Mouse (Mus musculus) MEL (cell line): ENCODE measurements around the gene Zbtb38. TPM values are rescaled to one million over a fixed set of nuclear protein-coding genes. Genes with fewer than 3 reads are reported as not detected.
A peak's percentile ranks its signal among the peaks of the same experiment; 100 is the strongest.

Experiments used
- DNase-seq: peaks from one replicate; pipeline ENCODE4 v3.0.0; 2011; ENCODE audit warnings: low read depth, low spot score
- H3K27ac ChIP-seq: 2 replicates; pipeline ENCODE4 v1.5.1; 2012; ENCODE audit warnings: low read depth, mild to moderate bottlenecking, control low read depth, low read length, moderate library complexity; ENCODE audit not compliant: control insufficient read depth
- H3K27me3 ChIP-seq, 2 experiments: fragments of 150-350 bp in 1 of 2; sonication (generic) in 1 of 2; 2 replicates each; pipeline ENCODE4 v1.6.1; 2012; ENCODE audit warnings: low read length in 2 of 2, mild to moderate bottlenecking in 2 of 2, improper control_type of control experiment in 1 of 2, moderate library complexity in 1 of 2; ENCODE audit not compliant: insufficient read depth in 2 of 2, control insufficient read depth in 1 of 2
- H3K36me3 ChIP-seq, 2 experiments: 2 replicates each; pipeline ENCODE4 v1.6.1; 2012 to 2014; ENCODE audit warnings: low read length in 2 of 2, improper control_type of control experiment in 1 of 2, inconsistent platforms in 1 of 2, mild to moderate bottlenecking in 1 of 2; ENCODE audit not compliant: insufficient read depth in 2 of 2, control insufficient read depth in 1 of 2
- H3K4me1 ChIP-seq, 2 experiments: fragments of 150-350 bp in 1 of 2; sonication (generic) in 1 of 2; 2 replicates each; pipeline ENCODE4 v1.6.1; 2012; ENCODE audit warnings: low read length in 2 of 2, improper control_type of control experiment in 1 of 2, mild to moderate bottlenecking in 1 of 2; ENCODE audit not compliant: insufficient read depth in 2 of 2, control insufficient read depth in 1 of 2
- H3K4me3 ChIP-seq, 2 experiments: fragments of 150-350 bp in 1 of 2; sonication (generic) in 1 of 2; 2 replicates each; pipeline ENCODE4 v1.5.1; 2012; ENCODE audit warnings: low read depth in 2 of 2, low read length in 2 of 2, mild to moderate bottlenecking in 2 of 2, moderate library complexity in 2 of 2, control low read depth in 1 of 2, improper control_type of control experiment in 1 of 2; ENCODE audit not compliant: control insufficient read depth in 1 of 2, insufficient read depth in 1 of 2
- H3K79me2 ChIP-seq: 2 replicates; pipeline ENCODE4 v1.6.1; 2012; ENCODE audit warnings: mild to moderate bottlenecking, low read length, moderate library complexity; ENCODE audit not compliant: control insufficient read depth, poor library complexity, insufficient read depth
- H3K9ac ChIP-seq: 2 replicates; pipeline ENCODE4 v1.6.1; 2012; ENCODE audit warnings: low read depth, mild to moderate bottlenecking, control low read depth, low read length, moderate library complexity; ENCODE audit not compliant: control insufficient read depth, poor library complexity, severe bottlenecking
- H3K9me3 ChIP-seq: fragments of 150-350 bp; sonication (generic); replicated peaks from 2 replicates; pipeline ENCODE4 v1.6.1; 2012; ENCODE audit warnings: mild to moderate bottlenecking, low read length, improper control_type of control experiment, moderate library complexity; ENCODE audit not compliant: insufficient read depth
- BHLHE40 ChIP-seq: IDR thresholded peaks from 2 replicates; pipeline ENCODE4 v1.6.1; 2012; ENCODE audit warnings: low read depth, mild to moderate bottlenecking, inconsistent platforms, low read length, improper control_type of control experiment, borderline replicate concordance
- CHD1 ChIP-seq: IDR thresholded peaks from 2 replicates; pipeline ENCODE4 v1.6.1; 2012; ENCODE audit warnings: low read depth, mild to moderate bottlenecking, inconsistent platforms, low read length, improper control_type of control experiment
- CHD2 ChIP-seq: IDR thresholded peaks from 2 replicates; pipeline ENCODE4 v1.6.1; 2011; ENCODE audit warnings: low read length, improper control_type of control experiment
- EP300 ChIP-seq, 2 experiments: IDR thresholded peaks; 2 replicates each; pipeline ENCODE4 v1.6.1; 2011; ENCODE audit warnings: improper control_type of control experiment in 2 of 2, low read length in 2 of 2, low read depth in 1 of 2, mild to moderate bottlenecking in 1 of 2
- ETS1 ChIP-seq: IDR thresholded peaks from 2 replicates; pipeline ENCODE4 v1.6.1; 2012; ENCODE audit warnings: low read depth, mild to moderate bottlenecking, inconsistent platforms, low read length, improper control_type of control experiment, moderate library complexity
- GABPA ChIP-seq: IDR thresholded peaks from 2 replicates; pipeline ENCODE4 v1.6.1; 2012; ENCODE audit warnings: low read depth, mild to moderate bottlenecking, inconsistent platforms, low read length, improper control_type of control experiment, moderate library complexity
- GATA1 ChIP-seq: IDR thresholded peaks from 2 replicates; pipeline ENCODE4 v1.6.1; 2011; ENCODE audit warnings: low read depth, low read length, improper control_type of control experiment
- KAT2A ChIP-seq: conservative IDR thresholded peaks from 2 replicates; pipeline ENCODE4 v1.6.1; 2012; ENCODE audit warnings: low read depth, low read length, improper control_type of control experiment, inconsistent platforms
- MAFK ChIP-seq: IDR thresholded peaks from 2 replicates; pipeline ENCODE4 v1.6.1; 2011; ENCODE audit warnings: low read depth, mild to moderate bottlenecking, low read length, improper control_type of control experiment, borderline replicate concordance
- MAX ChIP-seq: IDR thresholded peaks from 2 replicates; pipeline ENCODE4 v1.6.1; 2011; ENCODE audit warnings: low read length, improper control_type of control experiment
- MEF2A ChIP-seq: IDR thresholded peaks from 2 replicates; pipeline ENCODE4 v1.6.1; 2014; ENCODE audit warnings: low read depth, mild to moderate bottlenecking, inconsistent platforms, low read length, improper control_type of control experiment; ENCODE audit not compliant: poor library complexity, insufficient replicate concordance, severe bottlenecking; ENCODE audit errors: extremely low read depth
- MXI1 ChIP-seq: IDR thresholded peaks from 2 replicates; pipeline ENCODE4 v1.6.1; 2011; ENCODE audit warnings: mild to moderate bottlenecking, low read depth, low read length, improper control_type of control experiment
- MYB ChIP-seq: IDR thresholded peaks from 2 replicates; pipeline ENCODE4 v1.6.1; 2011; ENCODE audit warnings: mild to moderate bottlenecking, low read depth, low read length, improper control_type of control experiment
- POLR2A ChIP-seq, 2 experiments: IDR thresholded peaks; 2 replicates each; pipeline ENCODE4 v1.6.1; 2011 to 2012; ENCODE audit warnings: low read length in 2 of 2, mild to moderate bottlenecking in 2 of 2, control low read depth in 1 of 2, improper control_type of control experiment in 1 of 2, low read depth in 1 of 2, moderate library complexity in 1 of 2; ENCODE audit not compliant: control insufficient read depth in 1 of 2, insufficient read depth in 1 of 2, poor library complexity in 1 of 2
- POLR2AphosphoS2 ChIP-seq: IDR thresholded peaks from 2 replicates; pipeline ENCODE4 v1.6.1; 2011; ENCODE audit warnings: low read length, improper control_type of control experiment
- RAD21 ChIP-seq: IDR thresholded peaks from 2 replicates; pipeline ENCODE4 v1.6.1; 2011; ENCODE audit warnings: mild to moderate bottlenecking, low read depth, low read length, improper control_type of control experiment
- RCOR1 ChIP-seq: IDR thresholded peaks from 2 replicates; pipeline ENCODE4 v1.6.1; 2012; ENCODE audit warnings: low read depth, mild to moderate bottlenecking, inconsistent platforms, low read length, improper control_type of control experiment
- SIN3A ChIP-seq: IDR thresholded peaks from 2 replicates; pipeline ENCODE4 v1.6.1; 2012; ENCODE audit warnings: low read length, improper control_type of control experiment, inconsistent platforms
- SMC3 ChIP-seq: IDR thresholded peaks from 2 replicates; pipeline ENCODE4 v1.6.1; 2011; ENCODE audit warnings: low read depth, low read length, improper control_type of control experiment
- TAL1 ChIP-seq: IDR thresholded peaks from 2 replicates; pipeline ENCODE4 v1.6.1; 2012; ENCODE audit warnings: mild to moderate bottlenecking, inconsistent platforms, low read length, moderate library complexity, mixed read lengths
- TBP ChIP-seq: IDR thresholded peaks from 2 replicates; pipeline ENCODE4 v1.8.0; 2011; ENCODE audit warnings: low read depth, low read length, improper control_type of control experiment
- UBTF ChIP-seq: IDR thresholded peaks from 2 replicates; pipeline ENCODE4 v1.6.1; 2012; ENCODE audit warnings: low read depth, mild to moderate bottlenecking, inconsistent platforms, low read length, improper control_type of control experiment, moderate library complexity, borderline replicate concordance; ENCODE audit not compliant: insufficient read depth
- ZC3H11A ChIP-seq: IDR thresholded peaks from 2 replicates; pipeline ENCODE4 v1.6.1; 2012; ENCODE audit warnings: low read depth, mild to moderate bottlenecking, inconsistent platforms, low read length, improper control_type of control experiment
- ZMIZ1 ChIP-seq: IDR thresholded peaks from 2 replicates; pipeline ENCODE4 v1.6.1; 2012; ENCODE audit warnings: low read depth, mild to moderate bottlenecking, inconsistent platforms, low read length, improper control_type of control experiment, moderate library complexity
- ZNF384 ChIP-seq: IDR thresholded peaks from 2 replicates; pipeline ENCODE4 v1.6.1; 2012; ENCODE audit warnings: low read depth, mild to moderate bottlenecking, inconsistent platforms, low read length, improper control_type of control experiment
- polyA plus RNA-seq, 2 experiments: library from polyadenylated mRNA; stranded (reverse) in 1 of 2; unstranded in 1 of 2; fragments of >175 nt in 1 of 2; fragments of >200 nt in 1 of 2; gene quantifications; 2 replicates each; pipeline versions ENCODE4 v1.2.1 to v1.2.4; 2012; ENCODE audit warnings: low replicate concordance in 2 of 2, low read depth in 1 of 2; ENCODE audit not compliant: insufficient read length in 2 of 2, insufficient read depth in 1 of 2, missing spikeins in 1 of 2
- total RNA-seq: library from RNA; depleted of rRNA; stranded (reverse); fragments of 300-350 nt; gene quantifications from 2 replicates; pipeline ENCODE4 v1.2.3, GENCODE M21; 2012

Zbtb38 gene
- total and polyA plus RNA-seq, 3 experiments, result 10.9 to 65.0 (median 12.2) TPM

GRCm38 (mm10) chr9:96721163-96721799 is 31.4 kb downstream of the Zbtb38 start:
- peak overlapping the region; percentile 84 for H3K9ac ChIP-seq

GRCm38 (mm10) chr9:96720510-96721162 is 32.0 kb downstream of the Zbtb38 start:
- Histone ChIP-seq H3K79me2 (peaks cover 18% of the 10 kb centered on the region), H3K9ac (peak overlapping the region; percentile 84), H3K27ac (peak overlapping the region; percentile 80), H3K4me1 (peaks cover 16 to 27% of the 10 kb centered on the region in 2 experiments), H3K4me3 (peak overlapping the region; percentile 77 to 92), H3K36me3 (peaks cover 0 to 33% of the 10 kb centered on the region in 2 experiments; a peak in 2 of 4 replicates), H3K9me3 (no peaks in the 10 kb centered on the region), H3K27me3 (no peaks in the 10 kb centered on the region)
- peak; percentile 70 for DNase-seq
- no peak for TF ChIP-seq MAFK
- TF ChIP-seq GATA1, result no peak
- TF ChIP-seq SIN3A, result peak; percentile 56
- no peak for TF ChIP-seq UBTF
- 0 out of 4 replicates have a peak, but pooled peaks of 1 of the 2 experiments have one; percentile 25 for TF ChIP-seq EP300 (IDR thresholded peaks at IDR 0.05; ENCODE audit: low read depth in 1 of 2, low read length in 2 of 2)
- TF ChIP-seq POLR2A (IDR thresholded peaks at IDR 0.05; ENCODE audit: control insufficient read depth in 1 of 2, insufficient read depth in 1 of 2, low read depth in 1 of 2, low read length in 2 of 2, poor library complexity in 1 of 2), result no peak
- TF ChIP-seq MAX, result peak; percentile 52; the same call in 1 of the 2 replicates
- TF ChIP-seq MXI1, result peak; percentile 49
- peak; percentile 77 for TF ChIP-seq ZNF384
- 0 out of 2 replicates have a peak, but pooled peaks have one; percentile 46 for TF ChIP-seq TBP
- no peak for TF ChIP-seq MEF2A

More at GRCm38 (mm10) chr9:96721163-96721799, 31.4 kb downstream of the Zbtb38 start:
- Histone ChIP-seq H3K27me3 (no peaks in the 10 kb centered on the region), H3K9me3 (no peaks in the 10 kb centered on the region), H3K4me1 (peaks cover 16 to 27% of the 10 kb centered on the region in 2 experiments), H3K27ac (peak overlapping the region; percentile 80), H3K36me3 (peaks cover 0 to 33% of the 10 kb centered on the region in 2 experiments; a peak in 2 of 4 replicates), H3K79me2 (peaks cover 18% of the 10 kb centered on the region), H3K4me3 (no peak overlapping the region)
- TF ChIP-seq GABPA (no peak), CHD1 (no peak), BHLHE40 (no peak), SMC3 (no peak), CHD2 (no peak), RCOR1 (no peak), GATA1 (no peak), POLR2AphosphoS2 (no peak), ETS1 (no peak), TAL1 (no peak), ZC3H11A (no peak), RAD21 (no peak), MYB (no peak), MAFK (no peak), MXI1 (no peak), ZMIZ1 (no peak), KAT2A (no peak)
- DNase-seq, result peak; percentile 38
